Mouse (Mus musculus) urinary bladder, postnatal 36 days (tissue): ENCODE data around the gene Moap1.

Source experiments
- DNase-seq, 2 experiments: peaks; one replicate each; pipeline ENCODE4 v3.0.0; 2022; ENCODE audit warnings: low spot score in 2 of 2, mixed read lengths in 1 of 2

Moap1 gene

GRCm38 (mm10) chr12:102705906-102706640 is 37.4 kb downstream of the Moap1 start:
- no peak for DNase-seq

GRCm38 (mm10) chr12:102705216-102705871 is 38.1 kb downstream of the Moap1 start:
- peak; percentile 63 to 80 for DNase-seq

- peak in 1 of 2 experiments; percentile 34 for DNase-seq
Observed at GRCm38 (mm10) chr12:102704457-102705198, 38.8 kb downstream of the Moap1 start, which contains the start of gene Itpk1. Gene Itpk1, minus strand, starts transcription at chr12:102704930.

GRCm38 (mm10) chr12:102703921-102704408 is 39.5 kb downstream of the Moap1 start:
- DNase-seq = no peak

GRCm38 (mm10) chr12:102703441-102703840 is 40.0 kb downstream of the Moap1 start:
- no peak for DNase-seq

- no peak for DNase-seq
Observed at GRCm38 (mm10) chr12:102703111-102703412, 40.4 kb downstream of the Moap1 start.

- DNase-seq = peak; percentile 60 to 72
Observed at GRCm38 (mm10) chr12:102702356-102703110, 40.9 kb downstream of the Moap1 start.

- no peak for DNase-seq
Observed at GRCm38 (mm10) chr12:102701691-102702207, 41.7 kb downstream of the Moap1 start.

- DNase-seq = no peak
Observed at GRCm38 (mm10) chr12:102700453-102700852, 43.0 kb downstream of the Moap1 start.

GRCm38 (mm10) chr12:102699156-102699555 is 44.3 kb downstream of the Moap1 start:
- no peak for DNase-seq

- no peak for DNase-seq
Observed at GRCm38 (mm10) chr12:102698089-102698684, 45.3 kb downstream of the Moap1 start.

- no peak for DNase-seq
Observed at GRCm38 (mm10) chr12:102697381-102697780, 46.1 kb downstream of the Moap1 start.

GRCm38 (mm10) chr12:102696635-102697354 is 46.7 kb downstream of the Moap1 start:
- DNase-seq = no peak

- no peak for DNase-seq
Observed at GRCm38 (mm10) chr12:102695369-102696239, 47.9 kb downstream of the Moap1 start.
